Mouse (Mus musculus) kidney, postnatal 36 days (tissue): ENCODE data around the gene Taldo1.

Experiments
- DNase-seq, 2 experiments: peaks; one replicate each; pipeline ENCODE4 v3.0.0; 2021 to 2022; ENCODE audit warnings: mixed read lengths in 2 of 2

The Taldo1 gene

GRCm38 (mm10) chr7:141428701-141429100 is 36.7 kb downstream of the Taldo1 start:
- DNase-seq = no peak

- DNase-seq = peak; percentile 61 to 76
Measured at GRCm38 (mm10) chr7:141429310-141429709, 37.3 kb downstream of the Taldo1 start, which contains the start of gene Cend1. Gene Cend1, minus strand, starts transcription at chr7:141429491.

- DNase-seq = no peak
Measured at GRCm38 (mm10) chr7:141429840-141430584, 38.0 kb downstream of the Taldo1 start.

GRCm38 (mm10) chr7:141430585-141431240 is 38.7 kb downstream of the Taldo1 start:
- no peak for DNase-seq

- no peak for DNase-seq
Measured at GRCm38 (mm10) chr7:141431434-141432185, 39.6 kb downstream of the Taldo1 start.

GRCm38 (mm10) chr7:141432186-141432611 is 40.2 kb downstream of the Taldo1 start:
- peak; percentile 71 to 73 for DNase-seq

GRCm38 (mm10) chr7:141432741-141433516 is 40.9 kb downstream of the Taldo1 start:
- DNase-seq = peak; percentile 80 to 87

- no peak for DNase-seq
Measured at GRCm38 (mm10) chr7:141433517-141434400, 41.8 kb downstream of the Taldo1 start.

GRCm38 (mm10) chr7:141434464-141434863 is 42.5 kb downstream of the Taldo1 start:
- DNase-seq = peak; percentile 56 to 59

- peak; percentile 65 to 76 for DNase-seq
Measured at GRCm38 (mm10) chr7:141435129-141435855, 43.3 kb downstream of the Taldo1 start.

- peak in 1 of 2 experiments; percentile 47 for DNase-seq
Measured at GRCm38 (mm10) chr7:141435856-141436522, 44.0 kb downstream of the Taldo1 start.

GRCm38 (mm10) chr7:141436523-141436892 is 44.5 kb downstream of the Taldo1 start:
- no peak for DNase-seq

- DNase-seq = peak; percentile 81 to 91
Measured at GRCm38 (mm10) chr7:141437178-141438120, 45.5 kb downstream of the Taldo1 start, which contains the start of gene Slc25a22. Gene Slc25a22, minus strand, starts transcription at chr7:141437892.

- no peak for DNase-seq
Measured at GRCm38 (mm10) chr7:141438201-141438968, 46.4 kb downstream of the Taldo1 start.

GRCm38 (mm10) chr7:141439140-141439679 is 47.2 kb downstream of the Taldo1 start:
- DNase-seq = no peak

- no peak for DNase-seq
Measured at GRCm38 (mm10) chr7:141439811-141440210, 47.8 kb downstream of the Taldo1 start.

GRCm38 (mm10) chr7:141440613-141441012 is 48.6 kb downstream of the Taldo1 start:
- DNase-seq = peak; percentile 78 to 88

GRCm38 (mm10) chr7:141441460-141441859 is 49.5 kb downstream of the Taldo1 start:
- no peak for DNase-seq
